Mouse (Mus musculus): ENCODE measurements around the gene Tmem239.
"Not testable (repeated sequence)": the region's sequence is repeated elsewhere in the genome, so short reads cannot be mapped to it uniquely, and the experiment has no call there.

Gene Tmem239

GRCm38 (mm10) chr2:130406178-130406577 is at the start of gene Tmem239:
Gene Tmem239 (plus strand): TSS chr2:130406478.
- no peak for DNase-seq (ENCODE audit: low read depth, low spot score)

- DNase-seq (ENCODE audit: low read depth, low spot score): no peak
Measured at GRCm38 (mm10) chr2:130357551-130357950, 48.7 kb upstream of the Tmem239 start.

- no peak for DNase-seq (ENCODE audit: low read depth, low spot score)
Measured at GRCm38 (mm10) chr2:130358852-130359251, 47.4 kb upstream of the Tmem239 start.

GRCm38 (mm10) chr2:130362511-130363026 is 43.7 kb upstream of the Tmem239 start:
- DNase-seq (ENCODE audit: low read depth, low spot score): no peak

- no peak for DNase-seq (ENCODE audit: low read depth, low spot score)
Measured at GRCm38 (mm10) chr2:130365211-130366094, 40.8 kb upstream of the Tmem239 start.

GRCm38 (mm10) chr2:130367386-130367785 is 38.9 kb upstream of the Tmem239 start:
- no peak for DNase-seq (ENCODE audit: low read depth, low spot score)

- DNase-seq (ENCODE audit: low read depth, low spot score): not testable (repeated sequence)
Measured at GRCm38 (mm10) chr2:130373026-130373425, 33.3 kb upstream of the Tmem239 start.

GRCm38 (mm10) chr2:130374951-130375350 is 31.3 kb upstream of the Tmem239 start:
- DNase-seq (ENCODE audit: low read depth, low spot score): no peak

- no peak for DNase-seq (ENCODE audit: low read depth, low spot score)
Measured at GRCm38 (mm10) chr2:130383205-130383604, 23.1 kb upstream of the Tmem239 start.

- no peak for DNase-seq (ENCODE audit: low read depth, low spot score)
Measured at GRCm38 (mm10) chr2:130383895-130384294, 22.4 kb upstream of the Tmem239 start.

- DNase-seq (ENCODE audit: low read depth, low spot score): no peak
Measured at GRCm38 (mm10) chr2:130386212-130386611, 20.1 kb upstream of the Tmem239 start.

GRCm38 (mm10) chr2:130388796-130389195 is 17.5 kb upstream of the Tmem239 start:
- no peak for DNase-seq (ENCODE audit: low read depth, low spot score)

GRCm38 (mm10) chr2:130390993-130391625 is 15.2 kb upstream of the Tmem239 start:
- DNase-seq (ENCODE audit: low read depth, low spot score): no peak

- DNase-seq (ENCODE audit: low read depth, low spot score): no peak
Measured at GRCm38 (mm10) chr2:130392836-130393235, 13.4 kb upstream of the Tmem239 start.

- no peak for DNase-seq (ENCODE audit: low read depth, low spot score)
Measured at GRCm38 (mm10) chr2:130395696-130396095, 10.6 kb upstream of the Tmem239 start.

- DNase-seq (ENCODE audit: low read depth, low spot score): no peak
Measured at GRCm38 (mm10) chr2:130397186-130397985, 8.9 kb upstream of the Tmem239 start, which contains the start of gene Cpxm1. Gene Cpxm1 (minus strand): TSS chr2:130397574.

- DNase-seq (ENCODE audit: low read depth, low spot score): no peak
Measured at GRCm38 (mm10) chr2:130398091-130398490, 8.2 kb upstream of the Tmem239 start.

GRCm38 (mm10) chr2:130400046-130400445 is 6.2 kb upstream of the Tmem239 start:
- no peak for DNase-seq (ENCODE audit: low read depth, low spot score)

- no peak for DNase-seq (ENCODE audit: low read depth, low spot score)
Measured at GRCm38 (mm10) chr2:130401891-130402290, 4.4 kb upstream of the Tmem239 start.

- DNase-seq (ENCODE audit: low read depth, low spot score): no peak
Measured at GRCm38 (mm10) chr2:130404939-130405338, 1.3 kb upstream of the Tmem239 start, which contains the start of the genes Gm28372 and 1700020A23Rik. Gene Gm28372 (plus strand): TSS chr2:130405239. Gene 1700020A23Rik (plus strand): TSS chr2:130405259.

GRCm38 (mm10) chr2:130408194-130408593 is 1.9 kb downstream of the Tmem239 start:
- DNase-seq (ENCODE audit: low read depth, low spot score): no peak

Data from c-Kit-negative CD71-positive TER-119-positive erythroid progenitor cells, embryonic 14.5 days (primary cell).